Mouse (Mus musculus): ENCODE results near the gene Agmat.

GRCm38 (mm10) chr4:141805886-141806285 is 59.4 kb downstream of the Agmat start:
- TF ChIP-seq CTCF (IDR thresholded peaks at IDR 0.05; ENCODE audit: extremely low read depth, insufficient read length, insufficient replicate concordance, low read depth, low read length) = no peak
- TF ChIP-seq POLR2A (IDR thresholded peaks at IDR 0.05; ENCODE audit: low read depth, low read length) = no peak

All from small intestine, adult 2 months (tissue).